23 mouse cellular contexts compared by ENCODE assay signal in the genomic region with DNA sequence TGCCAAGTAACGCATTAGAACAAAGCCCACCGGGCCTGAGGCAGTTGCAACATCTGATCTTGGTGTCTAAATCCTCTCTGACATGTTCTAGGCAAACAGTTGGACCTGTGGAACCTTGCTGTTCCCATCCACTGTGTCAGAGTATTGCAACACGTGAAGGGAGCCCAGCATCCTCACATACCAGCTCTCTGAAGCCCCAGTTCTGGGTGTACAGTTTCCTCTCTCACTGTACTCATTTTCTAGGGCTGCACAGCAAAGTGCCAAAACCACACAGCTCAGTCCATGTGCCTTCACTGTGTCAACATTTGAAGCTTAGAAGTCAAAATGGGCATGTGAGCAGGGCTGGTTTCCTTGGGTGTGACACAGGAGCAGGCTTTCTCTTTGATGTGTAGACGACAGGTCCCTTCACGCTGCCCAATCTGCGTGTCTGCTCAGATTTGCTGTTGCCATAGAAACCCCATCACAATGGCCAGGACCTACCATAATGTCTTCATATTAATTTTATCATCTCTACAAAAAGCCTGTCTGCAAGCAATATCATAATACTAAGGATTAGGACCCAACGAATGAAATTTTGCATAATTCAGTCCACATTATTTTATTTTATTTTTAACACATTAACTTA. TPM values are rescaled to one million over a fixed set of nuclear protein-coding genes. Genes with fewer than 3 reads are reported as not detected.
DNase-seq lines count a peak whose midpoint lies in the region; ATAC-seq and TF ChIP-seq lines count a peak whose summit lies in the region.
"Had no signal": no experiment of that assay in that cellular context is flagged by ENCODE, and none has a peak within 500 bp of the region (broad histone marks: within the 10 kb centered on the region; RNA-seq: fewer than 3 reads in every experiment).

No protein-coding gene starts in this region.

- TF ChIP-seq EP300 in liver, postnatal 0 days (IDR thresholded peaks at IDR 0.05; ENCODE audit: low read depth) = no peak

- no peak overlapping the region for H3K9ac ChIP-seq in liver, postnatal 0 days (replicated peaks)
- H3K9ac ChIP-seq in midbrain, embryonic 15.5 days = no peak overlapping the region
- H3K9ac ChIP-seq in stomach, embryonic 14.5 days (replicated peaks; ENCODE audit: low read depth, low read length) = no peak overlapping the region
- H3K9ac ChIP-seq: forebrain, embryonic 15.5 days; heart, embryonic 15.5 days; limb, embryonic 13.5 days; liver, embryonic 15.5 days had no signal

- peak; percentile 48 for ATAC-seq in liver, postnatal 0 days
- no peak for ATAC-seq in midbrain, embryonic 15.5 days (replicated peaks)
- ATAC-seq in stomach, embryonic 14.5 days (ENCODE audit: insufficient number of reproducible peaks, insufficient read depth, low FRiP score, low read depth) = 0 out of 2 replicates have a peak, but pooled peaks have one; percentile 6
- no peak for ATAC-seq in inflammation-experienced regulatory T-cells, adult 6 months
- ATAC-seq: forebrain, embryonic 15.5 days had no signal

- no peaks in the 10 kb centered on the region for H3K27me3 ChIP-seq in heart, embryonic 10.5 days (ENCODE audit: insufficient read depth, poor library complexity, severe bottlenecking)
- no peaks in the 10 kb centered on the region for H3K27me3 ChIP-seq in liver, postnatal 0 days (ENCODE audit: insufficient read depth, low read length)
- H3K27me3 ChIP-seq in midbrain, embryonic 15.5 days (replicated peaks) = no peaks in the 10 kb centered on the region
- no peaks in the 10 kb centered on the region for H3K27me3 ChIP-seq in stomach, embryonic 14.5 days (ENCODE audit: control insufficient read depth, insufficient read depth, low read length)
- H3K27me3 ChIP-seq: forebrain, embryonic 15.5 days; heart, embryonic 15.5 days; limb, embryonic 13.5 days; liver, embryonic 15.5 days had no signal

- H3K36me3 ChIP-seq in heart, embryonic 10.5 days = no peaks in the 10 kb centered on the region
- no peaks in the 10 kb centered on the region for H3K36me3 ChIP-seq in liver, postnatal 0 days (replicated peaks; ENCODE audit: insufficient read depth, low read length)
- no peaks in the 10 kb centered on the region for H3K36me3 ChIP-seq in midbrain, embryonic 15.5 days (replicated peaks)
- H3K36me3 ChIP-seq in stomach, embryonic 14.5 days (ENCODE audit: control insufficient read depth, insufficient read depth, low read length) = no peaks in the 10 kb centered on the region
- H3K36me3 ChIP-seq: forebrain, embryonic 15.5 days; heart, embryonic 15.5 days; limb, embryonic 13.5 days; liver, embryonic 15.5 days had no signal

- H3K4me2 ChIP-seq in liver, postnatal 0 days (ENCODE audit: low read depth, low read length) = no peak overlapping the region
- peak overlapping the region; percentile 12 for H3K4me2 ChIP-seq in midbrain, embryonic 15.5 days
- H3K4me2 ChIP-seq in stomach, embryonic 14.5 days (replicated peaks; ENCODE audit: low read depth, low read length) = no peak overlapping the region
- H3K4me2 ChIP-seq: forebrain, embryonic 15.5 days; heart, embryonic 15.5 days; limb, embryonic 13.5 days; liver, embryonic 15.5 days had no signal

- WGBS in heart, embryonic 10.5 days = 73% methylated on average over 7 of the region's 7 CpGs
- WGBS in liver, postnatal 0 days (ENCODE audit: insufficient replicate concordance) = 63% methylated on average over 7 of the region's 7 CpGs
- 42% methylated on average over 7 of the region's 7 CpGs for WGBS in midbrain, embryonic 15.5 days
- 65% methylated on average over 7 of the region's 7 CpGs for WGBS in stomach, embryonic 14.5 days

- no peaks in the 10 kb centered on the region for H3K9me3 ChIP-seq in heart, embryonic 10.5 days
- H3K9me3 ChIP-seq in liver, postnatal 0 days (ENCODE audit: low read length) = no peaks in the 10 kb centered on the region
- H3K9me3 ChIP-seq in midbrain, embryonic 15.5 days = no peaks in the 10 kb centered on the region
- H3K9me3 ChIP-seq in stomach, embryonic 14.5 days (ENCODE audit: control insufficient read depth, low read depth, low read length) = no peaks in the 10 kb centered on the region
- H3K9me3 ChIP-seq: forebrain, embryonic 15.5 days; heart, embryonic 15.5 days; limb, embryonic 13.5 days; liver, embryonic 15.5 days had no signal

- DNase-seq in heart, embryonic 10.5 days (ENCODE audit: low spot score) = peak; percentile 35
- no peak for DNase-seq in heart, adult 8-10 months (ENCODE audit: low spot score)
- no peak for DNase-seq in liver, postnatal 0 days
- no peak for DNase-seq in liver
- DNase-seq: cerebellum, adult 2 months; cerebellum, postnatal 36 days; heart, postnatal 4 days; kidney, adult 18-20 months; layer of hippocampus, postnatal 36 days; lung, postnatal 10 days; right cerebral cortex, postnatal 25 days had no signal

- H3K4me3 ChIP-seq in heart, embryonic 10.5 days = no peak overlapping the region
- no peak overlapping the region for H3K4me3 ChIP-seq in liver, postnatal 0 days (ENCODE audit: low read depth, low read length)
- no peak overlapping the region for H3K4me3 ChIP-seq in midbrain, embryonic 15.5 days
- H3K4me3 ChIP-seq in stomach, embryonic 14.5 days (ENCODE audit: low read depth, low read length) = no peak overlapping the region
- H3K4me3 ChIP-seq: forebrain, embryonic 15.5 days; heart, embryonic 15.5 days; limb, embryonic 13.5 days; liver, embryonic 15.5 days had no signal

- peaks cover 5% of the 10 kb centered on the region for H3K4me1 ChIP-seq in heart, embryonic 10.5 days
- no peaks in the 10 kb centered on the region for H3K4me1 ChIP-seq in liver, postnatal 0 days (ENCODE audit: insufficient read depth)
- H3K4me1 ChIP-seq in midbrain, embryonic 15.5 days = peaks cover 31% of the 10 kb centered on the region
- peaks cover 7% of the 10 kb centered on the region; the same call in 1 of the 2 replicates for H3K4me1 ChIP-seq in stomach, embryonic 14.5 days (ENCODE audit: control insufficient read depth, insufficient read depth, low read length)
- H3K4me1 ChIP-seq: liver, embryonic 15.5 days had no signal

- no peak overlapping the region for H3K27ac ChIP-seq in heart, embryonic 10.5 days
- no peak overlapping the region for H3K27ac ChIP-seq in liver, postnatal 0 days (ENCODE audit: low read depth)
- H3K27ac ChIP-seq in midbrain, embryonic 15.5 days = peak overlapping the region; percentile 68
- H3K27ac ChIP-seq in stomach, embryonic 14.5 days (ENCODE audit: low read length) = no peak overlapping the region
- H3K27ac ChIP-seq: forebrain, embryonic 15.5 days; heart, embryonic 15.5 days; kidney, postnatal 0 days; limb, embryonic 13.5 days; liver, embryonic 15.5 days had no signal

- no peak for TF ChIP-seq CTCF in liver, postnatal 0 days (IDR thresholded peaks at IDR 0.05; ENCODE audit: low read depth)

RNA-seq across cellular contexts. Expression of gene Ccdc190, which starts 3.8 kb away (rescaled TPM):
- polyA plus RNA-seq in heart, embryonic 10.5 days (2016; fragmentation: Nextera tagmentation; extraction: Ambion mirVana) = not detected in 2 replicates
- not detected for total RNA-seq in heart, adult 8-10 months (2022)
- not detected in 2 replicates for polyA plus RNA-seq in liver, postnatal 0 days (2015; fragmentation: Nextera tagmentation; extraction: Ambion mirVana)
- polyA plus RNA-seq in midbrain, embryonic 15.5 days (2015; fragmentation: Nextera tagmentation; extraction: Ambion mirVana) = 3.3 and 4.4 TPM in 2 replicates
- polyA plus RNA-seq in stomach, embryonic 14.5 days (2014; fragmentation: Nextera tagmentation; extraction: Ambion mirVana) = 0.38 TPM in 1 of 2 replicates, not detected in the other
- polyA plus RNA-seq in inflammation-experienced regulatory T-cells, adult 6 months (2017; shearing (Covaris generic)) = not detected
- total RNA-seq: gastrocnemius, adult 18-20 months; granulocyte monocyte progenitor cell, adult 5-6 weeks; heart, postnatal 4 days; megakaryocyte, adult 5-6 weeks had no signal
- polyA plus RNA-seq: C2C12; heart, embryonic 15.5 days; liver, embryonic 15.5 days had no signal

RNA-seq across cellular contexts. Expression of gene Hsd17b7, which starts 36.8 kb away (rescaled TPM):
- 27.8 and 30.4 TPM in 2 replicates for polyA plus RNA-seq in heart, embryonic 10.5 days (2016; fragmentation: Nextera tagmentation; extraction: Ambion mirVana)
- total RNA-seq in heart, adult 8-10 months (2022) = 10 to 100 TPM; 10.5 to 15.8 (median 12.7) TPM
- 20.8 and 25.7 TPM in 2 replicates for polyA plus RNA-seq in liver, postnatal 0 days (2015; fragmentation: Nextera tagmentation; extraction: Ambion mirVana)
- polyA plus RNA-seq in midbrain, embryonic 15.5 days (2015; fragmentation: Nextera tagmentation; extraction: Ambion mirVana) = 19.5 and 19.9 TPM in 2 replicates
- polyA plus RNA-seq in stomach, embryonic 14.5 days (2014; fragmentation: Nextera tagmentation; extraction: Ambion mirVana) = 18.3 and 19.3 TPM in 2 replicates
- 10 to 100 TPM in 1 of 3 experiments, 1 to 10 TPM in 2; 7.9 to 11.0 (median 9.6) TPM for polyA plus RNA-seq in inflammation-experienced regulatory T-cells, adult 6 months (2017; shearing (Covaris generic))

Comparison
In these comparisons a context has a peak if more than half of its experiments do, and no peak if none do; other contexts are left out.
1. ATAC-seq: peak in liver, postnatal 0 days (single experiment) and stomach, embryonic 14.5 days (single experiment); none in midbrain, embryonic 15.5 days (single experiment) and inflammation-experienced regulatory T-cells, adult 6 months (single experiment).